Mouse (Mus musculus) frontal cortex, adult (tissue): Measurements from ENCODE around the gene Tmprss11g.
A peak's percentile ranks its signal among the peaks of the same experiment; 100 is the strongest.

Source experiments
- ATAC-seq: cut with Nextera tagmentation; 2 replicates; pipeline ENCODE4 v1.9.2; 2017; ENCODE audit warnings: mild to moderate bottlenecking, moderate library complexity, mixed read lengths; ENCODE audit not compliant: low TSS enrichment

Tmprss11g gene

DNA sequence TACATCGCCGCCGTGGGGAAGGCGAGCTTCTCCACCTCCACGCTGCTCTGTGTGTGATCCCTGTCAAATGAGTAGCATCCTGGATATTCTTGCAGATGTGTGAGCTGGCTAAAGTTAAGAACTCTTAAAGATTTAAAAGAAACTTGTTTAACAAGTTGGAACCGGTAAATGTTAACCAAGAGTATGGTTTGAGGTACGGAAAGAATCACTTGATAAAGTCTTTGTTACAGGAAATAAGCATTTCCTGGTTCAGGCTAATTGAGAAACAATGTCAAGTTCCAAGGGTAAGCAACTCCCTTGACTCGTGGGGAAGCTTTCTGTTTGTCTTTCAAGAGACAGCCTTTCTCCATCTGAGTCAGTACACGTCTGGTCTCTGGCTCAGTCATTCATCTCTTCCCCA lies at the start of gene Tmprss11g:
Gene Tmprss11g (minus strand): TSS at position 101 of the 400 bp plus-strand sequence.
- no peak for ATAC-seq

DNA sequence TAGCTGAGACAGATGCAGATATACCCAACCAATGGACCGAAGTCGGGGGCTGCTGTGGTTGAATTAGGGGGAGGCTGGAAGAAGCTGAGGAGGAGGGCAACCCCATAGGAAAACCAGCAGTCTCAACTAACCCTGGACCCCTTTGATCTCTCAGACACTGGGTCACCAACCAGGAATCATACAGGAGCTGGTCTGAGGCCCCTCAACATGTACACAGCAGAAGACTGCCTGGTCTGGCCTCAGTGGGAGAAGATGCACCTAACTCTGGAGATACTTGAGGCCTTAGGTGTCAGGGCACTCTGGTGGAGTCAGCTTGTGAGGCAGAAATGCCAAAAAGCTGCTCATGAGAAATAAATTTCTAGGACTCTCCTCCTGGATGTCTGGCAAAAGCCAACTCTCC lies 28.3 kb upstream of the Tmprss11g start:
- no peak for ATAC-seq

DNA sequence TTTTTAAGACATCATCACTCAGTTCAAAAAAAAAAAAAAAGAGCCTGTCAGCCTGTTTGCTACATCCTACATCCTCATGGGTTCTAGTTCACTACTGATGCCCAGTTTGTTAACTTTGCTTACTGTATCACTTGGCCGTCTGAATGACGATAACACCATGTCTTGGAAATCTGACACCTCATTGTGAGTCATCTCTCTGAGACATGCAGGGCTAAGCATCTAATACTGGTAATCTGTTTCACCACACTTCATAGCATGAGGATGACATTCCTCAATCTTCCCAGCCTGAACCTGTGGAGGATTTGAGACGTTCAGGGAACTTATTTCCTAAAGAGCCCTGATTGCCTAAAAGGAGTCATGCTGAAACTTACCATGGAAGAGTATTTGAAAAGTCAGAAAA lies 22.2 kb upstream of the Tmprss11g start:
- ATAC-seq: no peak

DNA sequence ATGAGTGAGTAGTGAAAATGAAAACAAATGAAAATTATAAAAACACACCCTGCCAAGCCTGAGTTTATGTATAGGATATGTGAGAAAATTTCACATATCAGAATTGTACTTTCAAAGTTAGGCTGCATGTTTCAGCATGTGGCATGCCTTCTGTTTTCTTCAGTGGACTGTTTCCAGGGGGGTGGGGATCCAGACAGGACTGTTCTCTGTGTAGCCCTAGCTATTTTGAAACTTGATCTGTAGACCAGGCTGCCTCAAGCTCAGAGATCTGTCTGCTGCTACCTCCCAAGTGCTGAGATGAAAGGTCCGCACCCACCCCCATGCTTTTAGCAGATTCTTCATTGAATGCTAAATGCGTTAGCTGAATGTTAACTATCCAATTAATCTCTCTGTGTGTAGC lies 10.3 kb upstream of the Tmprss11g start:
- no peak for ATAC-seq

DNA sequence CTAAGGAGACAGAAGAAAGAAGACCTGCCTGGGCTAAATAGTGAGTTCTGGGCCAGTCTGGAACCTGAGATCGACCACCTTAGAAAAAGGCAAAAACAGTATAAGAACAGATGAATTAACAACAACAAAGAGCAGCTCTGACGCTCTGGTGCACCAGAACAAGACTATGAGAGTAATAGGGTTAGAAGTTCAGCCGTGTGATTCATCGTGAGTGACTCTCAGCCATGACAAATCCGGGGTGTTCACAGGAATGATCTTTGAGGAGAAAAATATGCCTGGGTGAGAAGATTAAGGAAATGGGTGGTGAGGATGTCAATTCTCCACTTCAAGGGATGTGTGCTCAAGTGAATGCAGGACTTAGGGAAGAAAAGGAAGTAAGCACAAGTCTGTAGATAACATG lies 6.9 kb downstream of the Tmprss11g start:
- no peak for ATAC-seq

DNA sequence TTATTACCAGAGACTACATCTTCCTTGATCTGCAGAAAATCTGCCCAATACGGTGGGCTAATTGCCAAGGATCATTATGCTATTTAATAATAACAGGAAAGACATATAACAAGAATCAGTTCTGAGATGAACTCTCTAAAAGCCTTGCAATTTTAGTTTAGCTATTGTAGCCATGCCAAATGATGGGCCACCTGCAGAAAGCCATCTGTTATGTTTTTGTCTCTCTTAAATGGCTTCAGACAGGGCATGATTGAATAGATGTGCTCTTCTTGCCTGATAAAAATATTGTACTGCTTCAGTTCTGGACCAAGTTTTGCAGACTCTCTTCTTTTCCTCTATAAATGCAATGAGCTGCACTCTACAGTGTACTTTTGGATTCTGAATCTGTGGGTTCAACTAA lies 24.9 kb downstream of the Tmprss11g start:
- no peak for ATAC-seq

DNA sequence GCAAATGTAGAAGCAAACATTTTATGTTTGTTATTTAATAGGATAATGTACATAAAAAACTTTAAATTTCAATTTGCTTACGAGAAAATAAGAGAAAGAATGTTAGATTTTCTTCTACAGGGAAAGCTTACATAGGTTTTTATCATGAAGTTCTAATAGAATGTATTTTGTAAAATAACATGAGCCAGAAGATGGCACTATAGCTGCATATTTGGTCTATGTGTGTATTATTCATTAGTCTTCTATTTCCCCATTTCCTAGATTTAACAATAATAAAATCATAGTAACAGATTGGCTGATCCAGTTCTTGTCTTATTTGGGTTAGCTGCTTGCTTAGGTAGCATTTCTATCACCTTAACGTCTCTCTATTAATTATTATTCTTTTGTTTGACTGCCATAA lies 35.8 kb downstream of the Tmprss11g start:
- ATAC-seq: no peak

DNA sequence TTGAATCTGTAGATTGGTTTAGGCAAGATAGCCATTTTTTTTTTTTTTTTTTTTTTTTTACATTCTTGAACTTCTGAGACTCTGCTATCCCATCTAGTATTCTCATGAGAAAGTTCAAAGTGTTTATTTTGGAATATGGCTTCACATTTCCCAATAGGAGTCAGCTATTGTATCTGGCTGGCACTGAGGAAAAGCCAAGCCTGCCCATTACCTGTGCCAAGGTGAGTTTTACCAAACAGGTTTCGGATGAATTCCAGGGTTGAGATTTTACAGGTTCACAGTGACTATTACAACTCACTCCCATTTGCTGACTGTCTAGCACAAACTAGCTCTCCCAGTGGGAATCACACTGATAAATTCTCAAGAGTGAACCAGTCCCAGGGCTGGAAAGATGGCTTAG lies 36.4 kb downstream of the Tmprss11g start:
- no peak for ATAC-seq

DNA sequence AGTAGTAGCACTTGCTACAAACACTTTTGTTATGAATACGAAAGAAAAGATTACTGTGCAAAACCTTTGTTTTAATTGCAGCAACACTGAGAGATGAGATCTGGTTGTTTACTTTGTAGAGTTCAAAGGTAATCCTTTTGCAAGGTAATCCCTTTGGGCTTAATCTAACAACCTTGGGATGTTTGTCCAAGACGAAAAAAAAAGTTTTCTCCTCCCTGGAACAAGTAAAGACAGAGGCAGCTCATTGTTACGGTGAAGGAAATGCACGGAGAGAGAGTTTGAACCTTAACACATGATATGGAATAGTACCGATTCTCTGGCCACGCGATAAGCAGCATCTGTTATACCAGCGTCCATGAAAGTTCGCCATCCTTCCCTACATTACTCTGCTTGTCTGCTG lies 44.5 kb downstream of the Tmprss11g start:
- no peak for ATAC-seq

DNA sequence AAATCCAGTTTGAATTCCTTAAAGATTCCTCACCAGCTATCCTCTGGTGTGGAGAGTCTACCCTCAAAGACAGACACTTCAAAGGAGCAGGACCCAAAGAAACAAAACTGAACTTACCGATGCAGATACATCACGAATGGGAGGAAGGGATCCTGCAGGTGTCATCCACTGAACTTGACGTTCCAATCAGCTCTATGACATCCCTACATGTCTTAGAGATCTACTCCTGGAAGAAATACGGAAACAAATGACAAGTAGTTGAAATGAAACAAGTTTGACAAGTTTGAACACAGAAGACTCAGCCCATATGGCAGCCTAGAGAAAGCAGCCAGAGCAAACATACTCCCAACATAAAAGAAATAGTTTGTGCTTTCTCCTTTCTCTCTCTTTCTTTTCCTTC lies 49.5 kb downstream of the Tmprss11g start, which contains the start of gene Tmprss11a:
Gene Tmprss11a (minus strand): TSS at position 101 of the 400 bp plus-strand sequence.
- ATAC-seq: no peak

DNA sequence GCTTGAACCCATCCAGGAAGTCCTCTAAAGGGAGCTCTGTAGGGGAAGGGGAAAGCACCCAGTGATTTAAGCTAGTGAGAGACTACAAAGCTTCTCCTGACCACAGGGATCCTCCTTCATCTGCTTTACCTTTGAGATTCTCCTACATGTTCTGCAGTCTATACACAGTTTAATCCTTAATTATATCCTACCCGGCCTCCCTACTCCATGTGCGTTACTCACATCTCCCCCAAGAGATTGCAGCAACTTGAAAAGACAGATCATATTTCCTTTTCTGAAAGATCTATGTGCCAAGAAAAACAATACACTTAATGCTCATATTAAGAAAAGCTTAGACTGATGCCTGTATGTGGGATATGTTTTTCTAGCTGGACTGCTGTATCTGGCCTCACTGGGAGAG lies 79.1 kb downstream of the Tmprss11g start:
- no peak for ATAC-seq

DNA sequence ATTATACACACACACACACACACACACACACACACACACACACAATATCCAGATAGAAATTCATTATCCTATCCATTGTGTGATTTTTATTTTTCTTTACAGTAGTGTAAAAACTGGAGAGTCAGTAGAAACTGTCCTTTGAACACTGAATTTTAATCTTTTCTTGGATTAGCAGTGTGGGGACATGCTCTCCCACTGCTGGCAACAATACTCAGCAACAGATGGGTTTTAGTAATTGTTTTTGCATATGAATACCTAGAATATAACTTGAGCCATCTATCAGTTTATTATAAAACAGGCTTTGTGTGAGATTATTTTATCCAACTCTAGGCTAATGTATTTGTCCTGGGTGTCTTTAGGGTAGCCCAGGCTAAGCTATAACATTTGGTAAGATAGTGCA lies 79.9 kb downstream of the Tmprss11g start:
- peak; percentile 64 for ATAC-seq
